Mouse (Mus musculus) MEL (cell line): ENCODE results near the gene Tcl1b3. TPM values are rescaled to one million over a fixed set of nuclear protein-coding genes. Genes with fewer than 3 reads are reported as not detected.
"Not testable (repeated sequence)": the region's sequence is repeated elsewhere in the genome, so short reads cannot be mapped to it uniquely, and the experiment has no call there.

Source experiments
- DNase-seq: peaks from one replicate; pipeline ENCODE4 v3.0.0; 2011; ENCODE audit warnings: low read depth, low spot score
- H3K27ac ChIP-seq: 2 replicates; pipeline ENCODE4 v1.5.1; 2012; ENCODE audit warnings: low read depth, mild to moderate bottlenecking, control low read depth, low read length, moderate library complexity; ENCODE audit not compliant: control insufficient read depth
- H3K27me3 ChIP-seq, 2 experiments: fragments of 150-350 bp in 1 of 2; sonication (generic) in 1 of 2; 2 replicates each; pipeline ENCODE4 v1.6.1; 2012; ENCODE audit warnings: low read length in 2 of 2, mild to moderate bottlenecking in 2 of 2, improper control_type of control experiment in 1 of 2, moderate library complexity in 1 of 2; ENCODE audit not compliant: insufficient read depth in 2 of 2, control insufficient read depth in 1 of 2
- H3K36me3 ChIP-seq, 2 experiments: 2 replicates each; pipeline ENCODE4 v1.6.1; 2012 to 2014; ENCODE audit warnings: low read length in 2 of 2, improper control_type of control experiment in 1 of 2, inconsistent platforms in 1 of 2, mild to moderate bottlenecking in 1 of 2; ENCODE audit not compliant: insufficient read depth in 2 of 2, control insufficient read depth in 1 of 2
- H3K4me1 ChIP-seq, 2 experiments: fragments of 150-350 bp in 1 of 2; sonication (generic) in 1 of 2; 2 replicates each; pipeline ENCODE4 v1.6.1; 2012; ENCODE audit warnings: low read length in 2 of 2, improper control_type of control experiment in 1 of 2, mild to moderate bottlenecking in 1 of 2; ENCODE audit not compliant: insufficient read depth in 2 of 2, control insufficient read depth in 1 of 2
- H3K4me3 ChIP-seq, 2 experiments: fragments of 150-350 bp in 1 of 2; sonication (generic) in 1 of 2; 2 replicates each; pipeline ENCODE4 v1.5.1; 2012; ENCODE audit warnings: low read depth in 2 of 2, low read length in 2 of 2, mild to moderate bottlenecking in 2 of 2, moderate library complexity in 2 of 2, control low read depth in 1 of 2, improper control_type of control experiment in 1 of 2; ENCODE audit not compliant: control insufficient read depth in 1 of 2, insufficient read depth in 1 of 2
- H3K79me2 ChIP-seq: 2 replicates; pipeline ENCODE4 v1.6.1; 2012; ENCODE audit warnings: mild to moderate bottlenecking, low read length, moderate library complexity; ENCODE audit not compliant: control insufficient read depth, poor library complexity, insufficient read depth
- H3K9ac ChIP-seq: 2 replicates; pipeline ENCODE4 v1.6.1; 2012; ENCODE audit warnings: low read depth, mild to moderate bottlenecking, control low read depth, low read length, moderate library complexity; ENCODE audit not compliant: control insufficient read depth, poor library complexity, severe bottlenecking
- H3K9me3 ChIP-seq: fragments of 150-350 bp; sonication (generic); replicated peaks from 2 replicates; pipeline ENCODE4 v1.6.1; 2012; ENCODE audit warnings: mild to moderate bottlenecking, low read length, improper control_type of control experiment, moderate library complexity; ENCODE audit not compliant: insufficient read depth
- BHLHE40 ChIP-seq: IDR thresholded peaks from 2 replicates; pipeline ENCODE4 v1.6.1; 2012; ENCODE audit warnings: low read depth, mild to moderate bottlenecking, inconsistent platforms, low read length, improper control_type of control experiment, borderline replicate concordance
- CHD1 ChIP-seq: IDR thresholded peaks from 2 replicates; pipeline ENCODE4 v1.6.1; 2012; ENCODE audit warnings: low read depth, mild to moderate bottlenecking, inconsistent platforms, low read length, improper control_type of control experiment
- EP300 ChIP-seq, 2 experiments: IDR thresholded peaks; 2 replicates each; pipeline ENCODE4 v1.6.1; 2011; ENCODE audit warnings: improper control_type of control experiment in 2 of 2, low read length in 2 of 2, low read depth in 1 of 2, mild to moderate bottlenecking in 1 of 2
- JUND ChIP-seq: IDR thresholded peaks from 2 replicates; pipeline ENCODE4 v1.6.1; 2011; ENCODE audit warnings: low read depth, mild to moderate bottlenecking, improper control_type of control experiment, low read length
- MAX ChIP-seq: IDR thresholded peaks from 2 replicates; pipeline ENCODE4 v1.6.1; 2011; ENCODE audit warnings: low read length, improper control_type of control experiment
- POLR2A ChIP-seq, 2 experiments: IDR thresholded peaks; 2 replicates each; pipeline ENCODE4 v1.6.1; 2011 to 2012; ENCODE audit warnings: low read length in 2 of 2, mild to moderate bottlenecking in 2 of 2, control low read depth in 1 of 2, improper control_type of control experiment in 1 of 2, low read depth in 1 of 2, moderate library complexity in 1 of 2; ENCODE audit not compliant: control insufficient read depth in 1 of 2, insufficient read depth in 1 of 2, poor library complexity in 1 of 2
- UBTF ChIP-seq: IDR thresholded peaks from 2 replicates; pipeline ENCODE4 v1.6.1; 2012; ENCODE audit warnings: low read depth, mild to moderate bottlenecking, inconsistent platforms, low read length, improper control_type of control experiment, moderate library complexity, borderline replicate concordance; ENCODE audit not compliant: insufficient read depth
- USF1 ChIP-seq: IDR thresholded peaks from 2 replicates; pipeline ENCODE4 v1.6.1; 2014; ENCODE audit warnings: low read depth, mild to moderate bottlenecking, inconsistent platforms, low read length, improper control_type of control experiment, moderate library complexity
- ZC3H11A ChIP-seq: IDR thresholded peaks from 2 replicates; pipeline ENCODE4 v1.6.1; 2012; ENCODE audit warnings: low read depth, mild to moderate bottlenecking, inconsistent platforms, low read length, improper control_type of control experiment
- ZMIZ1 ChIP-seq: IDR thresholded peaks from 2 replicates; pipeline ENCODE4 v1.6.1; 2012; ENCODE audit warnings: low read depth, mild to moderate bottlenecking, inconsistent platforms, low read length, improper control_type of control experiment, moderate library complexity
- polyA plus RNA-seq, 2 experiments: library from polyadenylated mRNA; stranded (reverse) in 1 of 2; unstranded in 1 of 2; fragments of >175 nt in 1 of 2; fragments of >200 nt in 1 of 2; gene quantifications; 2 replicates each; pipeline versions ENCODE4 v1.2.1 to v1.2.4; 2012; ENCODE audit warnings: low replicate concordance in 2 of 2, low read depth in 1 of 2; ENCODE audit not compliant: insufficient read length in 2 of 2, insufficient read depth in 1 of 2, missing spikeins in 1 of 2
- total RNA-seq: library from RNA; depleted of rRNA; stranded (reverse); fragments of 300-350 nt; gene quantifications from 2 replicates; pipeline ENCODE4 v1.2.3, GENCODE M21; 2012

Tcl1b3 gene
- total and polyA plus RNA-seq, 3 experiments: not detected

DNA sequence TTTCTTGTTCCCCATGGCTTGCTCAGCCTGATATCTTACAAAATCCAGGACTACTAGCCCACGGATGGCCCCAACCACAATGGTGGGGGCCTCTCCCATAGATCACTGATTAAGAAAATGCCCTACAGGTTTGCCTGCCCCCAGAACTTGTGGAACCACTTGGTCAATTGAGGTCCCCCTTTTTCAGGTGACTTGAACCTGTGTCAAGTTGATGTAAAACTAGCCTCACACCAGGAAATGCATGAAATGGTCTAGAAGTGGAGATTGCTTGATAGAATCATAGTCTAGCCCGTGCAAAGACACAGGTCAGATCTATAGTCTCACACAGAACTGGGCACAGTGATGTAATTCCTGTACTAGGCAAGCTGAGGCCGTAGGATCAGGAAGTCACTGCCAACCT is 45.1 kb upstream of the Tcl1b3 start, which contains the start of gene Tcl1b2:
Gene Tcl1b2, plus strand, starts transcription at position 301 of the 400 bp plus-strand sequence.
- no peak for TF ChIP-seq CHD1
- TF ChIP-seq ZMIZ1: no peak
- TF ChIP-seq UBTF: no peak
- TF ChIP-seq POLR2A (IDR thresholded peaks at IDR 0.05; ENCODE audit: control insufficient read depth in 1 of 2, insufficient read depth in 1 of 2, low read depth in 1 of 2, low read length in 2 of 2, poor library complexity in 1 of 2): no peak
- no peak for TF ChIP-seq MAX
- TF ChIP-seq EP300 (IDR thresholded peaks at IDR 0.05; ENCODE audit: low read depth in 1 of 2, low read length in 2 of 2): no peak
- TF ChIP-seq ZC3H11A: no peak
- no peak for TF ChIP-seq USF1
- TF ChIP-seq JUND: no peak
- H3K27ac ChIP-seq: no peak within 1 kb of the TSS

DNA sequence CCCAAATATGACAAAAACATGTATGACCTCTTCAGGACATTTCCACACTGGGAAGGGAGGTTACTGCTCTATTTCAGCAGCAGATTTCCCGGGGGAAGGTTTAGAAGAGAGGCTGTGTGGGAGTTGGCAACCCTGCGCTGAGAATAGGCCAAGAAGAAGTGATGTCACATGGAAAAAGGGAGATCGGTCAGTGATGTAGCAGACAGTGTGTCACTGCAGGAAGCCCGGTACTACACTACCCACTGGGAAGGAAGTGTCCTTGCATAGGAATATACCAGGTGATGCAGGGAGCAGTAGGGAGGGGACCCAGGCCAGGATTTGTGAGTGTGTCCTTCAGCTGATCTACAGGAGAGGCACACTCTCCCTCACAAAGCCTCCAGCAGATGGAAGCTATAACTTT is 35.6 kb upstream of the Tcl1b3 start:
- not testable (repeated sequence) for H3K9me3 ChIP-seq, H3K36me3 ChIP-seq, H3K27me3 ChIP-seq, H3K4me3 ChIP-seq, H3K9ac ChIP-seq, H3K27ac ChIP-seq, DNase-seq, H3K79me2 ChIP-seq, H3K4me1 ChIP-seq

More for the DNA sequence above, 45.1 kb upstream of the Tcl1b3 start, which contains the start of gene Tcl1b2:
- H3K4me1 ChIP-seq: no peaks in the 10 kb centered on the region
- H3K36me3 ChIP-seq: no peaks in the 10 kb centered on the region
- H3K79me2 ChIP-seq: no peaks in the 10 kb centered on the region
- H3K9me3 ChIP-seq: no peaks in the 10 kb centered on the region
- DNase-seq: no peak
- no peak within 1 kb of the TSS for H3K9ac ChIP-seq
- no peaks in the 10 kb centered on the region for H3K27me3 ChIP-seq
- H3K4me3 ChIP-seq: no peak within 1 kb of the TSS

DNA sequence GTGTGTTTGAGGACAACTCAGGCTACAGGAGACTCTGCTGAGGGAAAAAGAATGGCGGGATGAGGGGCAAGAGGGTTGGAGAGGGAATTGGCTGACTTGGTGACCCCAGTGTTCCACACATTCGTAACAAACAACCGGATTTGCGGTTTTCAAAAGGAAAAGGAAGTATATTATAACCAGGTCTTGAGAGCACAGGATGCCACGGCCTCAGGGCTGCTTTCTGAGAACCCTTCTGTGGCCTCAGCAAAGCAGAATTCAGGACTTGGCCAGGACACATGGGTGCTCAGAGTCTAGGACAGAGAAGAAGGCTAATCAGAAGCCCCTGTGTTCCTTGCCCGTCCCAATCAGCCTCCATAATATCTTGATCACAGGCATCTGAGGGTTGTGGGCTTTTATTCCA is 32.0 kb upstream of the Tcl1b3 start:
- Histone ChIP-seq H3K9ac (no peak overlapping the region), H3K4me3 (no peak overlapping the region), H3K9me3 (no peaks in the 10 kb centered on the region), H3K27ac (no peak overlapping the region), H3K27me3 (no peaks in the 10 kb centered on the region), H3K79me2 (no peaks in the 10 kb centered on the region), H3K4me1 (no peaks in the 10 kb centered on the region), H3K36me3 (no peaks in the 10 kb centered on the region)
- TF ChIP-seq USF1: no peak
- no peak for DNase-seq

- no peaks in the 10 kb centered on the region for H3K9me3 ChIP-seq
- DNase-seq: no peak
- H3K27me3 ChIP-seq: no peaks in the 10 kb centered on the region
- no peaks in the 10 kb centered on the region for H3K36me3 ChIP-seq
- H3K4me3 ChIP-seq: no peak within 1 kb of the TSS
- no peak within 1 kb of the TSS for H3K27ac ChIP-seq
- H3K4me1 ChIP-seq: no peaks in the 10 kb centered on the region
- TF ChIP-seq BHLHE40: no peak
- TF ChIP-seq, all 39 proteins: peak for 0
- no peaks in the 10 kb centered on the region for H3K79me2 ChIP-seq
- H3K9ac ChIP-seq: no peak within 1 kb of the TSS
Measured at GRCm38 (mm10) chr12:105159390-105159789, 31.5 kb upstream of the Tcl1b3 start, which contains the start of gene Tcl1b1. Tcl1b1 (plus strand) TSS chr12:105159690.
